Mouse (Mus musculus) CD8-positive naive resting alpha-beta T cell, adult 2 months (primary cell): ENCODE results near the gene Dpp6.

Experiments
- DNase-seq, 2 experiments: peaks; one replicate each; pipeline ENCODE4 v3.0.0; 2022; ENCODE audit warnings: low read depth in 2 of 2, low spot score in 2 of 2

Gene Dpp6

GRCm38 (mm10) chr5:27274781-27275395, 457.9 kb downstream of the Dpp6 start:
- no peak for DNase-seq

- no peak for DNase-seq
Measured at GRCm38 (mm10) chr5:27275871-27276270, 458.9 kb downstream of the Dpp6 start.

- no peak for DNase-seq
Measured at GRCm38 (mm10) chr5:27278120-27278645, 461.2 kb downstream of the Dpp6 start.

- DNase-seq = no peak
Measured at GRCm38 (mm10) chr5:27286876-27287275, 469.9 kb downstream of the Dpp6 start.

GRCm38 (mm10) chr5:27291378-27291777, 474.4 kb downstream of the Dpp6 start:
- DNase-seq = no peak

- DNase-seq = no peak
Measured at GRCm38 (mm10) chr5:27292236-27292635, 475.2 kb downstream of the Dpp6 start.

GRCm38 (mm10) chr5:27304115-27304514, 487.1 kb downstream of the Dpp6 start:
- peak; percentile 43 to 46 for DNase-seq

- no peak for DNase-seq
Measured at GRCm38 (mm10) chr5:27306497-27307152, 489.6 kb downstream of the Dpp6 start.

- no peak for DNase-seq
Measured at GRCm38 (mm10) chr5:27310217-27310616, 493.2 kb downstream of the Dpp6 start.

- DNase-seq = no peak
Measured at GRCm38 (mm10) chr5:27316674-27317073, 499.7 kb downstream of the Dpp6 start.

GRCm38 (mm10) chr5:27317264-27317663, 500.3 kb downstream of the Dpp6 start:
- DNase-seq = no peak

- DNase-seq = no peak
Measured at GRCm38 (mm10) chr5:27317832-27318231, 500.8 kb downstream of the Dpp6 start.

GRCm38 (mm10) chr5:27319731-27320130, 502.7 kb downstream of the Dpp6 start:
- DNase-seq = peak in 1 of 2 experiments; percentile 12

- no peak for DNase-seq
Measured at GRCm38 (mm10) chr5:27322895-27323792, 506.1 kb downstream of the Dpp6 start.

- no peak for DNase-seq
Measured at GRCm38 (mm10) chr5:27324346-27324928, 507.4 kb downstream of the Dpp6 start.

GRCm38 (mm10) chr5:27336698-27337097, 519.7 kb downstream of the Dpp6 start:
- DNase-seq = no peak

GRCm38 (mm10) chr5:27339196-27340030, 522.4 kb downstream of the Dpp6 start:
- DNase-seq = no peak

GRCm38 (mm10) chr5:27342276-27342675, 525.3 kb downstream of the Dpp6 start:
- DNase-seq = no peak

- no peak for DNase-seq
Measured at GRCm38 (mm10) chr5:27343626-27344025, 526.6 kb downstream of the Dpp6 start.
